Mouse (Mus musculus) natural killer cell, adult 2 months (primary cell): ENCODE data around the gene Tia1.

Experiments used
- DNase-seq, 2 experiments: peaks; one replicate each; pipeline ENCODE4 v3.0.0; 2022; ENCODE audit warnings: low spot score in 2 of 2

The Tia1 gene

DNA sequence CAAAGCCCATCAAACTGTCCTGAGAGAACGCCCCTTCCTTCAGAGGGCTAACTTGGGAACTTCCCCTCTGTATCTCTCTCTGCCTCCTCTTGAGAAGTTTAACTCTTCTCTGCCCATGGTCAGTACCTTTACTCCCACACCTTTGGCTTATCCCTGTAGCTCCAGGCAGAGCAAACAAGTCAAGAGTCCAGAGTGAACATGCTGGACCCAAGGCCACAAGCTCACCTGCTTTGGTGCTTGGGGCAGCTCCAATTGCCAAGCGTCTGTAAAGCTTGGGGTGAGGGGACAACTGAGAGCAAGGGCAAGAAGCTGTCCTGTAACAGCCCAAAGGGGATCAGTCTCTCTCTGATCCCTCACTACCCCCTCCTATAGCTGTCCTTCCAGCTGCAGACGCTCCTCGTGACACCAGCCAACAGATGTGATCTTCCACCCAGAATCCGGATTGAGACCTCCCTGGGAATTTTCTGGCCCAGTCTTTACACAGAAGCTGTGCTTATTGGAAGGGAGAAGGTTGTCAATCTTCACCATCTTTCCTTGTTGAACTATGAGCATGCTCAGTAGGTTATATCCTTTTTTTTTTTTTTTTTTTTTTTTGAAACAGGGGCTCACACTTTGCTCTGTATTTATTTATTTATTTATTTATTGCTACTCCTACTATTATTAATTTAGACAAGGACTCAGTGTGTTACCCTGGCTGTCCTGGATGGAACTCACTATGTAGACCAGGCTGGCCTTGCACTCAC, 18.5 kb upstream of the Tia1 start:
- no peak for DNase-seq

- no peak for DNase-seq
These were observed 16.7 kb upstream of the Tia1 start for GRCm38 (mm10) chr6:86387313-86387712.

DNA sequence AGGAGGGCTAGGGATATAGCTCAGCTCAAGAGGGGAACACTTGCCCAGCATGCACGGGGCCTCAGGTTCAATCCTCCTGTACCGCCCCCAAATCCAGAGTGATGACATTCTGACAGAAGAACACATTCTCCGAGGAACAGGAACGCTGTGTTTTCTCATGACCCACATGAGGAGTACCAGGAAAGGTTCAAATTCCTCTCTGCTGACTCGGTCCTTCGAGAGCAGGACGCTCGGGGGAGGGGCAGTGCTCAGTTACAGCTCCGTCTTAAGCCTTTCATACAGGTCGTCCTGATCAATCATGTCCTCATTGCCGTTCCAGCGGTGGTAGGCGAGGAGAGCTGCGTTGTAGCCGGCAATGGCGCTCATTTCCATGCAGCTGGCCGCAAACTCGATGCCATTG, 15.6 kb upstream of the Tia1 start:
- no peak for DNase-seq

DNA sequence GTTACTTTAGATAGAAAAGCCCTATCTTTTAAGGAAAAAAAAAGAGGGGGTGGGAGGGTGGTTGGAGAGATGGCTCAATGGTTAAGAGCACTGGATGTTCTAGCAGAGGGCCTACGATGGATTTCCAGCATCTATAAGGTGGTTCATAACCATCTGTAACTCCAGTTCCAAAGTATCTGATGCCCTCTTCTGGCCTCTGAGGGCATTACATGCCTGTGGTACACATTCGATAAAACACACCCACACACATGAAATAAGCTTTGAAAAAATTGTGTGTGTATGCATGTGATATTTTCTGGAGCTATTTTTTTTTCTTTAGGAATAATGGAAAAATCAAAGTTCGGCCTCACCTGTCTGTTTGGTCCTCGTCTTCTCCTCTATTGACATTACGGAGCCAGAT, 12.7 kb upstream of the Tia1 start:
- DNase-seq: no peak

GRCm38 (mm10) chr6:86393187-86393586, 10.8 kb upstream of the Tia1 start:
- DNase-seq: no peak

DNA sequence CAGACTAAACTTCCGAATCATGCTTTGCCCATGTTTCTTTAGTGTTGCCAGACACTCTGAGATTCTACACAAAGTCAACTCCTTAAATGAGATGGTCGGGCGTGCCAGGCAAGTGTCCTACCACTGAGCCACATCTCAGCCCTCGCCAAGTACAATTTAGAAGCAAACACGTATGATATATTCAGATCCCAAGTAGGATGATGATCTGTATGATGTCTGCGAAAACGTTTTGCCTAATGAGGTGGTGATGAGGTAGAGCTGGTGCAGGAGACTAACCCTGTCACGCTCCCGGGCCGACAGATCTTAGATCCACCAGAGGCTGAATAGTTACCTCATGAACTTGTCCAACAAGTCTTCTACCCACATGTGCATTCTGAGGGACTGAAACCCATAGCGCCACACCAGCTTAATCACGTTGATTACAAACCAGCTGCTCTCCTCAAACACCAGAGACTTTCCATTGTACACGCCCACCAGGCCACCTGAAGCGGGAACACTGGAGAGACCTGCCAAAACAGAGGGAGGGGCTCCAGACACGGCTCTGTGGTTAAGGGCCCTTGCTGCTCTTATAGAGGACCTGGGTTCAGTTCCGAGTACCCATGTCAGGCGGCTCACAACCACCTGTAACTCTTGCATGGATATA, 9.8 kb upstream of the Tia1 start:
- no peak for DNase-seq

DNA sequence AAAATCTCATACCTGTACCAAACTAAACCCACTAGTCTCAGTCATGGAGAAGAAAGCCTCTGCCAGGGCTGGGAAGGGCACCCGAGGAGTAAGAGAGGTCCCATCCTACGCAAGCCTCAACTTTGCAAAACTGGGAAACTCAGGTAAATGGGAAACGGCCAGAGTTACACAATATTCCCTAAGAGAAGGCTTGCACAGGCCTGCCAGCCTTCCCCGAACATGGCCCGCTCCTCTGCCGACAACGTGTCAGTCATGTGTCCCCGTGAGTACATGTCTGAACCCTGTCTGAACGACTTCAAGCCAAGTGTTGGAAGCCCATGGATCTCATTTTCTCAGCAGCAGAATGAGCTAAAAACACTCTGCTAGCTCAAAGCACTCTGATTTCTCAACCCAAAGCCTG, 9.0 kb upstream of the Tia1 start:
- no peak for DNase-seq

- no peak for DNase-seq
These were observed 8.1 kb upstream of the Tia1 start for GRCm38 (mm10) chr6:86395969-86396368.

DNA sequence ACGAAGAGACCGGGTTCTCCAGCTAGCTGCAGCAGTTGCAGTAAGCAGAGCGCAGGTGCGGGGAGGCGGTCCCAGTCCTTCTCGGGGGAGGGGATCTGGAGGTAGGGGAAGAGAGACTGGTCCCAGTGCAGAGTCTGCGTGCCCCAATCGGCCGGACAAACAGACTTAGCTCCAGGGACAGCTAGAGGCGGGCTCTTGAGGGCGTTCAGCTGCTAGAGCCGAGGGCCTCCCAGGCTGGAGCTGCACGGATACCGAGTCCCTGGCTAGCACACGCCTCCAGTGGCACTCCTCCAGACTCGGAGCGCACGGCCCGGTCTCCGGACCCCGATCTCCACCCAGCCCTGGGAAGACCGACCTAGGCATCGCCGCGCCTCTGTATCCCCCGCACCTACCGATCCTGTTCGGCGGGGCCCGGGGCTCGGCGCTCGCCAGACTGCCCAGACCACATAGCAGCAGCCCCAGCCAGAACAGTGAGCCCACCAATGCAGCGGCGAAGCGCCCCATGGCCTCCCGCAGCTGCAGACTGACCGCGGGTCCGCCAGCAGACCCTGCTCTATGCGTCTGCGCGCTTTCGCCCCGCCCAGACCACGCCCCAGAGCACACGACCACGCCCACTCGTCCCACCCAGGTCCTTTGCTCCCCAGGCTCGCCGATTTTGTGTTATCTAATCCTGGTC, 7.3 kb upstream of the Tia1 start, which contains the start of gene Pcyox1:
Gene Pcyox1 (minus strand): TSS at position 574 of the 676 bp plus-strand sequence.
- DNase-seq: peak; percentile 75 to 76

- no peak for DNase-seq
These were observed 6.6 kb upstream of the Tia1 start for GRCm38 (mm10) chr6:86397257-86397980.

- DNase-seq: no peak
These were observed 5.0 kb upstream of the Tia1 start for GRCm38 (mm10) chr6:86398986-86399385.

- no peak for DNase-seq
These were observed 4.0 kb upstream of the Tia1 start for GRCm38 (mm10) chr6:86399995-86400394.

DNA sequence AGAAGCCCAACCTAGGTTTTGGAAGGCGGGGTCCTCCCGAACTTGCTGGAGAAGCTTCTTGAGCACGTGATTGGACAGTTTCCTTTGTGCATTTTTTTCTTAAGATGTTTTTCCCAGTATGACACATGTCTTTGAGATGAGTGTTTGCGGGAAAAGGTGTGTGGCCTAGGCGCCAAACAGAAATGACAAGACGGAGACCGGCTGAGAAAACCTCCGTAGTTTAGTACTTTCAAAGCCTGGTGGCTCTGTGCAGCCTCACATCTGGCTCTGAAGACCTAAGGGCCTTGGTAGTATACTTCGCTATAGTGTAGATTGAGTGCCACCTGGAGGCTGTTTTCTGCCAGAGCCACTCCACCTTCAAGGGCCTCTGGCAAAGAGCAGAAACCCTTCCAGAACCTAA, 3.0 kb upstream of the Tia1 start:
- peak; percentile 77 to 81 for DNase-seq

DNA sequence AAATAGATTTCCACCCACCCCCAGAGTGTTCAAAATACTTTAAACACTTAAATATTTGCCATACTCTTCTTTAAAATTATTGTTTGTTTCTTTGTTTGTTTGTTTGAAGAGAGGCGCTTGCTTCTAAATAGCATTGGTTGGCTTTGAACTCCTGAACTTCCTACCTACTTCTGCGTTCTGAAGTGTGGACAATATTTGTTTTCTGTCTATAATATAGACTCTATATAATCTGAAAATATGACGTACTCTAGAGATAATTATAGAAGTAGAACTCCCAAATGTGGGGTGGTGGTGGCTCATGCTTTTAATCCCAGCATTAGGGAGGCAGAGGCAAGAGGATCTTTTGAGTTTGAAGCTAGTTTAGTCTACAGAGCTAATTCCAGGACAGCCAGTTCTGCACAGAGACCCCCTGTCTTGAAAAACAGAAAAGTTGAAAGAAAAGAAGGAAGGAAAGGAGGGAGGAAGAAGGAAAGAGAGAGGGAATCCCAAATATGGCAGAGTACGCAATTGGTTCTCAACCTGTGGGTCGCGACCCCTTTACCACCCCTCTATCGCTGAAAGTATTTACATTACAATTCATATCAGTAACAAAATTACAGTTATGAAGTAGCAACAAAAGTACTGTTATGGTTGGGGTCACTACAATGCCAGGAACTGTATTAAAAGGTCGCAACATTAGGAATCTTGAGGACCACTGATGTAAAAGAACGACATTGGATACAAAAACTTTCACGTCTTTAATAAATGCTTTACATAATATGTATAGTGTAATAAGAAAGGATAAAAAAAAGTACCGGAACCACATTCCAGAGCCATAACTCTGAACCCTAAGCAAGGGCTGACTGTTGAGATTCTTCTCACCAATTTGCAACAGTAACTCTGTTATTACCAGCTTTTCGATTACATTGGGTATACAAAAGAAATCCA, 1.1 kb upstream of the Tia1 start:
- DNase-seq: no peak

GRCm38 (mm10) chr6:86403728-86404099, 305 bp upstream of the Tia1 start:
- DNase-seq: no peak

GRCm38 (mm10) chr6:86404996-86405395, 977 bp downstream of the Tia1 start:
- DNase-seq: no peak

GRCm38 (mm10) chr6:86406306-86406705, 2.3 kb downstream of the Tia1 start:
- no peak for DNase-seq

DNA sequence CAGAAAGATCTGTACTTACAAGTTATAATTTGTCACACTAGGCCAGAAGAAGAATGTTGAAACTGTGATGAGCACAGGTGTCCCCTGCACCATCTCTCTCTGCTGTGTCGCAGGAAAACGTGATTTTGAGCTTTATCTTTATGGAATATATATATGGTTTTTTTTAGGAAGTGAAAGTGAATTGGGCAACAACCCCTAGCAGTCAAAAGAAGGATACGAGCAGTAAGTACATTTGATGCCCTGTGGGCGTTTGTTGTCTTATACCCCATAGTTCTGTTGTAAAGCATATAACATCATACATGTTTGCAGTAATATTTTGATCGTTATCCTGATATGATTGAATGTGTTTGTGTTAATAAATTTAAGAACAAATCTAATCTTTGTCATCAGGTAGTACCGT, 14.7 kb downstream of the Tia1 start:
- DNase-seq: no peak

- DNase-seq: no peak
These were observed 15.2 kb downstream of the Tia1 start for GRCm38 (mm10) chr6:86419239-86419638.

DNA sequence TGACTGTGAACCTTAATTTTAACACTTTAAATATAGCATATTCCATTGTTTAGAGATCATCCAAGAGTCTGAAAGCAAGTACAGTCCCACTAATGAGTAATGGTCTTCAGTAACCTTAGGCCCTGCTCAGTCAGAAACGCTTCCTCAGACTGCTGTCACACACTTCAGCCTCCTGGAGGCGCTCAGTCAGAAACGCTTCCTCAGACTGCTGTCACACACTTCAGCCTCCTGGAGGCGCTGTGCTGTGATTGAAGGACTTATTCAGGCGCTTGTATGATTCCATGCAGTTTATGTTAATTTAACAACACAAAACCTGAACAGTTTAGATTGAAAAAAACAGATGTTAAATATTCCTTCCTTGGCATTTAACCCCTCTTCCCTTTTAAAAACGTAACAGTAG, 16.5 kb downstream of the Tia1 start:
- DNase-seq: peak; percentile 11 to 46

GRCm38 (mm10) chr6:86426358-86426757, 22.3 kb downstream of the Tia1 start, which contains the start of gene Gm44790:
TSS of gene Gm44790 (plus strand) at chr6:86426658.
- DNase-seq: no peak
